Mouse (Mus musculus): ENCODE measurements around the gene Btbd16. TPM values are rescaled to one million over a fixed set of nuclear protein-coding genes. Genes with fewer than 3 reads are reported as not detected.

The Btbd16 gene
- polyA plus RNA-seq (2015; fragmentation: Nextera tagmentation; extraction: Ambion mirVana): not detected in 2 replicates

DNA sequence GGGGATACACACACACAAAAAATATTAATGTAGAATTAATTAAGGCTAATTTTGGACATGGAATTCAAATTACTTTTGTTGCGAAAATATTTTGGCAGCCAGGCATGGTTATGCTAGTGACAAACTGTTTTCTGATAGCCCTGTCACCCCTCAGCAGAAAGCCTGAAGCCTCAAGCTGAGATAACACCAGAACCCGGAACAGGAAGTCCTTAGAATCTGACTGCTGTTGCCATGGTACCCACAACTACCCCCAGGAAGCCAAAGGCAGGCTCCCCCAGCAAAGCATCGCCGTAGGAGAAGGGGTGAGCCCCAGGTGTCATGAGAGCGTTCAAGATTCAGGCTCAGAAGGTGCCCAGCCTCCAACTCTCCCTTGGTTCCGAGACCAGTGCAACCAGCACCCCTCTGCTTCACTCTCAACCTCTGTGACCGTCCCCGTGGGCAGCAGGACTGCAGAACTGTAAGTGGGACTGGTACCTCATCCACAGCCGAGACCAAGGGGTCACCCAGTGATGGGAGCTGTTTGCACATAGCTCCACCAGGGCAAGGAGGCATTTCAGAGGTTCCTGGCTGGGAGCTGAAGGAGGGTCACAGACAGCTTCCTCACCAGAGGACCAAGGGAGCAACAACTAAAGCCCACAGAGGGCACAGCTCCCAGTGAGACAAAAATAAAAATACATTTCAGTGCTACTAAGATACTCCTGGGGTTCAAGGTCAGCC is at the start of gene Btbd16:
Gene Btbd16 (plus strand): TSS at position 156 of the 717 bp plus-strand sequence.

DNA sequence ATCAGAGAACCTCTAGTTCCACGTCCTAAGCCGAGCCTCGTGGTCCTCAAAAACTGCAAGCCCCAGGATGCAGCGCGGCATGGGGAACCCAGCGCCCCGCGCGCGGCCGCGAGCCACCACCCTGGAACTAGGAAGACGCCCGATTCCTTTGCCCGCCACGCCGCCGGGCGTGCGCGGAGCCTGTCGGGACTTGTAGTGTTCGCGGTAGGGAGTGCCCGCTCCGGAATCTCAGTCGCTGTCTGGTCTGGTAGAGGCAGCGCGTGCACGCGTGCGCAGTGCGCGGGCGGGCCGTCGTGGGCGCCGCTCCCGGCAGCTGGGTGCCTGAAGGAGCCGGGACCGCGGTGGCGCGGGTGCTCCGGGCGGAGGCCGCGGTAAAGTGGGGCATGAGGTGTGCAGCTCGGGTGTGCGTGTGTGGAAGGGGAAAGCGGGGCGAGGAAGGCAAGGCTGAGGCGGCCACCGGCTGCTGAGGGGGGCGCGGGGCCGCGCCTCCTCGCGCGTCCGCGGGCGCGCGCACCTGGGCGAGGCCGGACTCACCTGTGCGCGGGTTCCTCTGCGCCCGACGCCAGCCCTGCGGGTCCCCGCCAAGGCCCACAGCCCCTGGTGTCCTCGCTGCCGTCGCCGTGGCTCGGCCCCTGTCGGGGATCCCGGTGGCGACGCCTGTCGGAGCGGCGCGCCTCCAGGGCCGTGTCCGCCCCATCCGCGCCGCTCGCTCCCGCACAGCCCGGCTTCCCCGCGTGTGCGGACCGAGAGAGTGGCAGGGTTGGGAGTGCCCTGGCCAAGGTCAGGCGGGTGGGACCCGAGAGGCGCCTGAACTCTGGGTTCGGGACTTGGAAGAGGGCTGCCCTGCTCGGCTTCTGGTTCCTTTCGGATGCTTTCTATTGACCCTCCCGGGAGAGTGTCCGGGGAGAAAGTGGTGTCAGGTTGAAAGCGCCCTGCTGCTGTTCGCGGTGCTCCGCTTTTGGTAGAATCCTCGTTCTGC is 92.0 kb downstream of the Btbd16 start, which contains the start of gene Plekha1:
Gene Plekha1 (plus strand): TSS at position 144 of the 979 bp plus-strand sequence.

Other genes with a start within 250 kb of the Btbd16 start
- gene Nsmce4a, start 201.0 kb upstream of the Btbd16 start, polyA plus RNA-seq (2015; fragmentation: Nextera tagmentation; extraction: Ambion mirVana): 141 and 149 TPM in 2 replicates
- 2.8 and 3.0 TPM in 2 replicates for gene Tacc2, start 196.6 kb upstream of the Btbd16 start, polyA plus RNA-seq (2015; fragmentation: Nextera tagmentation; extraction: Ambion mirVana)
- gene Plekha1, start 91.7 kb downstream of the Btbd16 start, polyA plus RNA-seq (2015; fragmentation: Nextera tagmentation; extraction: Ambion mirVana): 8.2 and 9.8 TPM in 2 replicates
- 8.0 and 11.0 TPM in 2 replicates for gene Htra1, start 162.0 kb downstream of the Btbd16 start, polyA plus RNA-seq (2015; fragmentation: Nextera tagmentation; extraction: Ambion mirVana)

Data from spleen, postnatal 0 days (tissue).